Mouse (Mus musculus) megakaryocyte-erythroid progenitor cell, adult 5-6 weeks (primary cell): ENCODE measurements around the gene Mterf4. TPM values are rescaled to one million over a fixed set of nuclear protein-coding genes. Genes with fewer than 3 reads are reported as not detected.
"Not testable (repeated sequence)": the region's sequence is repeated elsewhere in the genome, so short reads cannot be mapped to it uniquely, and the experiment has no call there.

Experiments used
- ATAC-seq: replicated peaks from 2 replicates; pipeline ENCODE4 v1.8.0; 2016; ENCODE audit warnings: mild to moderate bottlenecking, inconsistent platforms; ENCODE audit not compliant: severe bottlenecking, poor library complexity, low FRiP score, low TSS enrichment
- total RNA-seq, 2 experiments: library from RNA; stranded (forward) in 1 of 2; stranded (reverse) in 1 of 2; fragments of 200-1000, 215-1000 nt in 1 of 2; fragments of >200 nt in 1 of 2; fragmentation: Nextera tagmentation in 1 of 2; gene quantifications; 2 replicates each; pipeline ENCODE4 v1.2.3; 2014 to 2017

Mterf4 gene
- total RNA-seq (2014; fragmentation: Nextera tagmentation), result 16.7 and 20.3 TPM in 2 replicates
- total RNA-seq (2017), result 23.6 and 29.4 TPM in 2 replicates

DNA sequence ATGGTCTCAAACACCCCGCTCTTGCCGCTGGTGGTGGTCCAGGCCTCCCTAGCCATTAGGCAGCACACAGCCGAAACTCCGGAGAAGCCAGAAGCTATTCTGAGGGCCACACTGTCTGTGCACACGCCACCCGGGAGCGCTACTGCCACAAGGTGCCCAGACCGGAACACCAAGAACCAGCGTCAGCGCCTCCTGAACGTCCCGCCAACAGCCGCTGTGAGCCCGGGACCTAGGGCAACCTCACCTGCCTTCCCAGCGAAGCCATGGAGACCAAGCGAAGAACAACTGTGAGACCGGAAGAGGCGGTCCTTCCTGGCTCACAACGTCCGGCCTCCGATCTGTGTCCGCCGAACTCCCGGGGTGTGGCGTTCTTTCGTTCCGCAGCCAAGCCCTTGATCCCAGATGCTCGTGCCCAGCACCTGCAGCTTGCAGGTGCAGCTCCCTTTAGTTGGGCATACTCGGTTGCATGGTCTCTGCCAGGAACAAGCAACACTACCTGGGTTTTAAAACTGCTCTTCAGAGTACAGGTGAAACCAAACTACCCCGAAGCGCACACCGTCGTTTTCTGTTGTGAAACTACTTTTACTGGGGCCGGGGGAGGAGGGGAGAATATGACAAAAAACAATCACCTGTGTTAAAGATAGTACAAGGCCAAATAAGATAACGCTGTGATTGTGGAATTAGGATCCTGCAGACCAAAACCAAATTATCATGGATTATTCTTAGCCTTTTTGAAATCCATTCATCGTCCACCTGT, at the start of gene Mterf4:
TSS of gene Mterf4 (minus strand) at position 335 of the 757 bp plus-strand sequence.
- peak; percentile 99 for ATAC-seq

GRCm38 (mm10) chr1:93352724-93353123, 47.0 kb upstream of the Mterf4 start:
- ATAC-seq, result no peak

DNA sequence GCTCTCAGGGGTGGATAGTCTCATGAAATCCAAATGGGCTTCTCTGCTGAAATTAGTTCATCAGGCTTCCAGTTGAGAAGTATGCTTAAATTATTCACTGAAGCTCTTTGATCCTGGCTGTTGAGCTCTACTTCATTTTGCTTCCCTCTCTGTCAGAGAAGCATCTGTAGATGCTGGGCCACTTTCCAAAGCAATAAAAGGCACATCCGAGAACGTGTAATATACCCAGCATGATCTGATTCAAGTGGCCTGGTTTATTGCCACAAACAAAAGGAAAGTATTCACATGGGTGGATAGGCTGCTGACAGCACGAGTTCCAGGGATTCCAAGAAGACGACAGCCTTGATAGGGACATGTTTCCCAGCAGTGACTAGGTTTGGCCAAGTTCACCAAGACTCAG, 44.0 kb upstream of the Mterf4 start:
- ATAC-seq, result no peak

- no peak for ATAC-seq
These were observed 41.5 kb upstream of the Mterf4 start for GRCm38 (mm10) chr1:93347176-93347575.

DNA sequence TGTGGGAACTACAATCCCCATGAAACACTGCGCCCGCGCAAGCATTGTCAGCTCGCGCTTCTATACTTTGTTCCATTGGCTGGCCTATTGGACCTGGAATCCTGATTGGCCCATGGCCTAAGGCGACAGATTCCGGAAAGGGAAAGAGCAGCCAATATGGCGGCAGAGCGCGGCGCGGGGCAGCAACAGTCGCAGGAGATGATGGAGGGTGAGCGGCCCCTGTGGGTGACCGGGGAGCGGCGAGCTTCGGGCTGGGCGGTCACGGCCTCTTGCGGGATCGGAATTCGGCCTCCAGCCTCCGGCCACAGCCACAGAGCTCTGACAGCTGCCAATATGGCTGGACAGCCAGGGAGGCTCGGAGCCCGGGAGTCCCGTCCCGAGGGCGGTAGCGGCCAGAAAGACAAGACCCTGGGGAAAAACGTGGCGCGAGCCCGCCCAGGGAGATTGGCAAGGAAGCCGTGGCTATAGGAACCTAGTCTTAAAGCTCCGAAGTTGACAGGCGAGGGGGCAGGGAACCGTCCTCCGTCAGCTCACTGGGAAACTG, 37.9 kb upstream of the Mterf4 start:
- peak; percentile 93 for ATAC-seq

GRCm38 (mm10) chr1:93342648-93343503, 37.2 kb upstream of the Mterf4 start, which contains the start of the genes Ppp1r7 and Pask:
Ppp1r7 (plus strand) TSS chr1:93342854.
Pask (minus strand) TSS chr1:93343482.
- peak; percentile 93 for ATAC-seq

- ATAC-seq, result no peak
These were observed 28.9 kb upstream of the Mterf4 start for GRCm38 (mm10) chr1:93334621-93335020.

DNA sequence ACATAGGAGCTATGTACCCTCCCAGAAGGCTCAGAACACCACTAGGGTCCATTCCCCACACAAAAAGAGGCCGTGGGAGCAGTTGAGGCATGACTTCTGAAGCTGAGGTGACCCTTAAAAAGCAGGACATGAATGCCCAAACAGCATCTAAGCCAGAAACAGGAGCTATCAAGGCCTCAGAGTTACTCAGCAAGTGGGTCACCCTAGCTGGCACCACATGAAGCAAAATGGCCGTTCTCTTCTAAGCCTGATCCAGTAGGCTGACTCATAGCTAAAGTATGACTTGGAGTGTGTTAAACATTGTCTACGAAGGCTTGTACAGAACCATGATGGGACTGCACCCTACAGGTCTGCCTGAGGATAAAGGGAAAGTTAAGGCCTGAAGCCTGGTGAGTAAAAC, 20.7 kb upstream of the Mterf4 start:
- no peak for ATAC-seq

GRCm38 (mm10) chr1:93323973-93324372, 18.3 kb upstream of the Mterf4 start:
- no peak for ATAC-seq

- ATAC-seq, result no peak
These were observed 5.1 kb downstream of the Mterf4 start for GRCm38 (mm10) chr1:93300578-93300977.

DNA sequence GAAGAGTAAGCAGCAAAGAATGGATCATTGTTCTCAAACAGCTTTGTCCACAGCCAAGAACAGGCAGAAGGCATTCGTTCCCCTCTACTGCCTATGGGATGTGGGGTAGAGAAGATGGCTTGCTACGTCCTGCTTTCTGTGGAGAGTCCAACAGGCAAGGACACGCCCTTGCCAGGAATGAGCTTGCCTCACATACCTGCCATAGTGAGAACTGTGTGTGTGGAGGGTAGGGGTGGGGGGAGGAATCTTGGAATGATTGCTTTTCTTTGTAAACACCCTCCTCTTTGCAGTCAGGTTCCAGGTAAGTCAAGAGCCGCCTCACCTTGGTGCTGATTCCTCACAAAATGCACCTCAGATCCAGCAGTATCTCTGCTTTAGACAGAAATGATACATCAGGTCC, 5.9 kb downstream of the Mterf4 start:
- ATAC-seq, result no peak

GRCm38 (mm10) chr1:93294491-93294890, 11.2 kb downstream of the Mterf4 start:
- ATAC-seq, result not testable (repeated sequence)

DNA sequence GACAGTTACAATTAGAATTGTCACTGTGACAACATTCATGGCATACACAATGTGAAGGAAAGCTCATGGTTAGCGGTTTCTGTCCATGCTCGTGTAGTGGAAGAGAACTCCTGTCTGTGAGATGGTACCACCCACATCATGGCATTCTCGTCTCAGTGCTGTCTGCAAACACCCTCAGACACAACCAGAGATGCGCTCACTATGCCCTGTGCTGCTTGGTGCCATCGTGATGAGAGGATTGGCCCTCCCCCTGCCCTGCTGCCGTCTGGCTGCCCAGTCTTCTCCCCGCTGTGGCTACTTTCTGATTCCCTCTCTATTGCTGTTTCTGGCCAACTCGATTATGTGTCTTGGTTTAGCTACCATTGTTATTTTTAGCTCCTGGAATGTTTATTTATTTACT, 13.7 kb downstream of the Mterf4 start:
- no peak for ATAC-seq

GRCm38 (mm10) chr1:93291591-93291990, 14.1 kb downstream of the Mterf4 start:
- ATAC-seq, result no peak

- no peak for ATAC-seq
These were observed 14.8 kb downstream of the Mterf4 start for GRCm38 (mm10) chr1:93290956-93291355.

DNA sequence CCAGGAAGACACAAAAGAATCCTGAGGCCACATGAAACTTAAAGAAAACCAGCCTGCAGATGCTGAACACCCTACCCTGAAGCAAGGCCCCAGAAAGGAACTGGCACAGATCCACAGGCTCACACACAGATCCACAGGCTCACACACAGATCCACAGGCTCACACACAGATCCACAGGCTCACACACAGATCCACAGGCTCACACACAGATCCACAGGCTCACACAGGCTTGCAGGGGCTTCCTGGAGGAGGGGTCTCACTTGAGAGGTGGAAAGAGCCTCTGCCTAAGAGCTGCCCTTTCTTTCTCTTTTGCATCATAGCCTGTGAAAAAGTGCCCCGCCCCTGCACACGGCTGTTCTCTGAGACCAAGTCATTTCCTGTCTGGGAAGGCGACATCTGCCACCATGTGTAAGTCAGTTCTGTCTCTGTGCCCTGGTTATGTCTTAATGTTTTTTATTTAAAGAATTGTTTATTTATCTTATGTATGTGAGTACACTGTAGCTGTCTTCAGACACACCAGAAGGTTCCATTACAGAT, 16.0 kb downstream of the Mterf4 start:
- ATAC-seq, result peak; percentile 37; the same call in 1 of the 2 replicates

GRCm38 (mm10) chr1:93277041-93277440, 28.7 kb downstream of the Mterf4 start:
- no peak for ATAC-seq

- no peak for ATAC-seq
These were observed 30.2 kb downstream of the Mterf4 start for GRCm38 (mm10) chr1:93275561-93275960.

DNA sequence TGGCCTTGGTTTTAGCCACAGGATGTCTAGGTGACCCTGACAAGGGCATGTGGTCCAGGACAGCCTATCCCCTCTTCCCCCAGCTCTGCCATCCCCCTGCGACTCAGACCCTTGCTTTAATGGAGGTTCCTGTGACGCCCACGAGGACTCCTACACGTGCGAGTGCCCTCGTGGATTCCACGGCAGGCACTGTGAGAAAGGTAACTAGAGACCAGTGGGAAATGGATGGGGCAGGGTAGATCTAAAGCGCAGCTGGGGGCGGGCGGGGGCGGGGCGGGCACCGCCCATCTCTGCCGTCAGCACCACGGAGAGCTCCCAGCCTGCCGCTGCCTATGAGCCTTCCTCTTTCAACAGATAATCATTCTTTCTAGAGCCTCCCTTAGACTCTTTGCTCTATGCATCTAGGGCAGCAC, 33.3 kb downstream of the Mterf4 start:
- peak; percentile 81 for ATAC-seq

DNA sequence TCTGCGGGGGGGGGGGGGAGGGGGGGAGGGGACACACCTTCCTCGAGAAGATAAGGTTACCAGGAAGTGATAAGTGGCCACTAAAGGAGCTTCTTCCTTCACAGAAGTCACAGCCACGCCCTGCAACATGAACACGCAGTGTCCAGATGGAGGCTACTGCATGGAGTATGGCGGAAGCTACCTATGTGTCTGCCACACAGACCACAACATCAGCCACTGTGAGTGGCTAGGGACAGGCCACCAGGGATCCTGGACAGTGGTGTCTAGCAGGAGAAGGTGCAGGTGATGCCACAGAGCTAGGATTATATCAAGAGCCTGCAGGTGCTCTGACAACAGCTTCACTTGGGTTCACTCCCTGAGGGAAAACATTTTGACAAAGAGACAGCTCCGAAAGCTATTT, 34.0 kb downstream of the Mterf4 start:
- no peak for ATAC-seq
